Mouse (Mus musculus): ENCODE data around the gene Tmem265.
A peak's percentile ranks its signal among the peaks of the same experiment; 100 is the strongest.

Gene Tmem265

DNA sequence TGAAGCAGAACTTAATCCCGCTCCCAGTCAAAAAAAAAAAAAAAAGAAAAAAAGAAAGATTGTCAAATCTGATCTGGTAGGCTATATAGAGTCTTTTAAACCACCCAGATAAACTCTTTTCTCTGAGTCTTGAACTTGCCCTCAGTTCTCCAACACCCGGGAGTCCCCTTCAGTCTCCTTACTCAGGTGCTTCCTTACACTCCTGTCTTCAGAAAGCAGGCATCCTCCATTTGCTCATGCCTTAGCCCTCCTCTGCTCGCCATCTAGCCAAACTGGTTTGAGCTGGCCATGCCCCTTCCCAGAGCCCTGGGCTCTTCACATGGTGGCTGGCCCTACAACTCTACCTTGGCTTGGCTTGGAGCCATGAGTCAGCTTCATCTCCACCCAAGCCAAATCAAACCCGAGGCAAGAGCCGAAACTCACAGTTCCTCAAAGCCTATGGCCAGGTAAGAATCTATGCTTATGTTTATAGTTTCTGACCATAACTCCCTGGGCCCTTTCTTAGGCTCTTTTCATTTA is at the start of gene Tmem265:
Gene Tmem265, plus strand, starts transcription at position 51 of the 519 bp plus-strand sequence.
- DNase-seq (ENCODE audit: low spot score): no peak

- DNase-seq (ENCODE audit: low spot score): peak; percentile 97
Measured at GRCm38 (mm10) chr7:127511808-127512230, 49.4 kb upstream of the Tmem265 start, which contains the start of gene Srcap. Gene Srcap, plus strand, starts transcription at chr7:127511983.

DNA sequence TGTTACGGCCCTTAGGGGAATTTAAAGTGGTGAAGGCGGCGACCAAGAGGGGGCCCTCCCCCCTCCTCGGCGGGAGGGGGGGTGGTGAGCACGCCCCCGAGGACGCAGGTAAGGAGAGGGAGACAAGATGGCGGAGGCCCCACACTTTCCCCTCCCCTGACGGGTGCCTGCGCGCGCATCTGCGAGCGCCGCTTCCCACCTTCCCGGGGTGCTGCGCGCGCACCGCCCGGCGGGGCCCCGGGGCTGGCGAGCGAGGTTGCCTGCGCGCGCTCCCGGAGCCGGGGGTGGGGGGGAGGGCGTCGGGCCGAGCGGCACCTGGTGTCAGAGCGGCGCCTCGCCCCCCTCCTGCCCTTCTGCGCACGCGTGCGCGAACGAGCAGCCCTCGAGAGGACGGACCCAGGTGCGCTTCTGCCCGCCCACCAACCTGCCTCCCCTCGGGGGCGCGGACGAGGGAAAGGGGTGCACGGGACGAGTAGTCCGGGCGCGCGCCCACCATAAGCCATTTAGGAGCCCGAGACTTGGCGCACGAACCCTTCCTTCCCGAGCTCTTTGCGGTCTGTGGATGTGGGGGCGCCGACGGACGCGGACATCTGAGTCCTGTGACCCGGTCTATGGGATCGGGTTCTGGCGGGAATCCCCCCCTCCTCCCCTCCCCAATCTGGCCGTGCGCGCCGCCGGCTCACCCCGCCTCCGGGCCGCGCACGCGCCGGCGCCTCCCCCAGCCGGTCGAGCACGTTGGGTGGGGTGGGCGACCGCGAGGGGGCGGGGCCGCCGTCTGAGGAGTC is 48.8 kb upstream of the Tmem265 start:
- peak; percentile 94 for DNase-seq (ENCODE audit: low spot score)

GRCm38 (mm10) chr7:127513016-127513390 is 48.2 kb upstream of the Tmem265 start:
- no peak for DNase-seq (ENCODE audit: low spot score)

- no peak for DNase-seq (ENCODE audit: low spot score)
Measured at GRCm38 (mm10) chr7:127513781-127514180, 47.4 kb upstream of the Tmem265 start.

DNA sequence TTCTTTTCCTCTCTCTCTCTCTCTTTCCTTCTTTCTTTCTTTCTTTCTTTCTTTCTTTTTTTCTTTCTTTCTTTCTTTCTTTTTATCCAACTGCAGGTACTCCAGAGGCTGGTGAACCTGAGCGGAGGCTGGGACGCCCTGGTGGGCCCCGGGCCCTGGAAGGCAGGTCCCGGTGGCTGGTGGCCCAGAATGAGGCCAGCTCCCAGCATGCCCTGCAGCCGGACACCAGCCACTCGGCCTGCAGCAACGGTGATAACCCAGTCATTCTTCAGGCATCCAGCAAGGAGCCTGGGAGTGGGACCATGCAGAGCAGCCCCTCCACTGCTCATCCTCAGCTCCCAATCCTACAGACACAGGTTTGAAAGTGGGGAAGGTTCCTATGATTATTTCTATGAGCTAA is 45.3 kb upstream of the Tmem265 start:
- DNase-seq (ENCODE audit: low spot score): no peak

GRCm38 (mm10) chr7:127516344-127516743 is 44.8 kb upstream of the Tmem265 start:
- no peak for DNase-seq (ENCODE audit: low spot score)

DNA sequence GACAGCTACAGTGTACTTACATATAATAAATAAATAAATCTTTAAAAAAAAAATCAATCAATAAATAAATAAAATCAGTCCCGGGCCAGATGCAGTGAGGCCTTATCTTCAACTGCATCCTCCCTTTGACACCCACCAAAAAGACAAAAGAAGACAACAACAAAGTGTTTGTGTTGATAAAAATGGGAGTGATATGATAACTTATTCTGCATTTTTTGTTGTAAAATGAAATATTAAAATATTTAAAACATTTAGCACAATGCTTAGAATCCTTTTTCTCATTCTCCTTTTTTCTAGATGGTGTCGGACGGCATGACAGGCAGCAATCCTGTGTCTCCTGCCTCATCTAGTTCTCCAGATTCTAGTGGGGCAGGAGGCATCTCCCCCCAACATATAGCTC is 41.9 kb upstream of the Tmem265 start, which contains the start of gene Gm42715:
Gene Gm42715, plus strand, starts transcription at position 301 of the 400 bp plus-strand sequence.
- DNase-seq (ENCODE audit: low spot score): no peak

- no peak for DNase-seq (ENCODE audit: low spot score)
Measured at GRCm38 (mm10) chr7:127541671-127542070, 19.5 kb upstream of the Tmem265 start.

GRCm38 (mm10) chr7:127549116-127549835 is 11.9 kb upstream of the Tmem265 start:
- no peak for DNase-seq (ENCODE audit: low spot score)

- no peak for DNase-seq (ENCODE audit: low spot score)
Measured at GRCm38 (mm10) chr7:127551558-127551957, 9.6 kb upstream of the Tmem265 start.

- DNase-seq (ENCODE audit: low spot score): no peak
Measured at GRCm38 (mm10) chr7:127560580-127560979, 610 bp upstream of the Tmem265 start.

DNA sequence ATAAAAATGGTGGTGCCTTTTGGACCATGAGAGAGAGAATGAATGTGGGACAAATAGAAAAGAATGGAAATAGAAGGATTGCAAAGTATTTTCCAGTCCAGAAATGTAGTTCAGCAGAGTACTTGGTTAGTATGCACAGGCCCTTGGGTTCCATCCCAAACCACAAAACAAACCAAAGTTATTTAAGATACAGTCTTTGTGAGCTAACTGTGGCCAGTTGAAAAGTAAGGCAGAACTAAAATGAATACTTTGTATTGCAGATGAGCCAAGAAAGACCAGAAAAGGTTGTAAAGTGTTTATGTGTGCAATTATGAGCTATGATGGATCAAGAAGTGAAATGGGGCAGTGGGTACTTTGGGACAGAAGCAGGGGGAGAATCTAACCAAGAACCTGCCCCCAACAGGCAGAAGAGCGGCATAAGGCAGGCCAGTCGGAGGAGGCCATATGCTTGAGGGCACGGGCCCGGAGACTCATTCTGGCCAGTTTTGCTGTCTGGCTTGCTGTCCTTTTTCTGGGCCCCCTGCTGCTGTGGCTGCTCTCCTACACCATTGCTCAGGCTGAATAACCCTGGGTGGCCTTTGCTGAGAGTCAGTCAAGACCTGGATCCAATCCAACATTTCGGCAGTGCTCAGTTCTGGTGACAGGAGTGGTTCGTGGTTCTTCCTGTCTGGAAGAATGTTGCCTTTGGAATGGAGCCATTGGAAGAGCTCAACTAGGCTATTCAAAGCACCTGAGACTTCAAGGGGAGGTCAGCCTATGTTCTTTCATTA is 3.4 kb downstream of the Tmem265 start:
- DNase-seq (ENCODE audit: low spot score): no peak

DNA sequence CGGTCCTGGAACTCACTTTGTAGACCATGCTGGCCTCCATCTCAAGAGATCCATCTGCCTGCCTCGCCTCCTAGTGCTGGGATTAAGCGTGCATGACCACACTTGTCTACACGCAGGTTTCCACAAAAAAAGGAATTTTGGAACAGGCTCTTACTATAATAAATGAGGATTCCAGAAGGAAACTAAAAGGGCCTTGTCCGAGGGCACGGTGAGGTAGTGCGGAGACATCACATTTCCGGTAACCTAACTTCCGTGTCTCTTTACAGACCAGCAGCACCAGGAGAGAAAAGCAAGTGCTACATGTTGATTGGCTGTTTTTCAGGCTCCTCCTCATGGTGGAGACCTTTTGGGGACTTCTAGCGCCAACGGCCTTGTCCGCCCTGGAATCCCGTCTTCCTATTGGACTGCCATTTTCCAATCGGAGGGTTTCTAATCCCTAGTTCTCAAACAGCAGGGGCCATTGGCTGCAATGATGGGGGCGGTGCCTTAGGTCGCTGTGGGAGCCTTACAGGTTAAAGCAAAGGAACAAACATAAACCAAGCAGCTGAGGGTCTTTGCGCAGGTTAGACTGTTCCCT is 11.8 kb downstream of the Tmem265 start, which contains the start of gene Phkg2:
Gene Phkg2, plus strand, starts transcription at position 446 of the 577 bp plus-strand sequence.
- DNase-seq (ENCODE audit: low spot score): peak; percentile 95

- no peak for DNase-seq (ENCODE audit: low spot score)
Measured at GRCm38 (mm10) chr7:127573503-127574008, 12.4 kb downstream of the Tmem265 start.

GRCm38 (mm10) chr7:127574115-127574514 is 12.9 kb downstream of the Tmem265 start:
- DNase-seq (ENCODE audit: low spot score): no peak

DNA sequence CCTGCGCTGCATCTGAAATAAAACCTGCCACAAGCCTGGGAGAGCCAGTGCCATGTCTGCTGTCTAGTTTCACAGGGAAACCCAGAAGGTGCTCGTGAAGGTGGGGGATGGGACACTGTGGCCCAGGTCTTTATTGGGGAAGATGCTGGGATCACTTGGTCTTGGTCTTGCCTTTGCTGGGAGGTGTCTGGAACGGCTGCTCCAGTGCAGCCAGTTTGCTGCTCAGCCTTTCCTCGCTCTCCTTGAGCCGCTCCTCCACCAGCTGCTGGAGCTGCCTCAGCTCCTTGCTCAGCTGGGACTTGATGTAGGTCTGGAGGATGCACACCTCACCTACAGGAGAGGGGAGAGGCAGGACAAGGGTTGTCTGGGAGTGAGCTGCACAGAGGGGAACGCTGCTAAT is 22.1 kb downstream of the Tmem265 start:
- DNase-seq (ENCODE audit: low spot score): no peak

DNA sequence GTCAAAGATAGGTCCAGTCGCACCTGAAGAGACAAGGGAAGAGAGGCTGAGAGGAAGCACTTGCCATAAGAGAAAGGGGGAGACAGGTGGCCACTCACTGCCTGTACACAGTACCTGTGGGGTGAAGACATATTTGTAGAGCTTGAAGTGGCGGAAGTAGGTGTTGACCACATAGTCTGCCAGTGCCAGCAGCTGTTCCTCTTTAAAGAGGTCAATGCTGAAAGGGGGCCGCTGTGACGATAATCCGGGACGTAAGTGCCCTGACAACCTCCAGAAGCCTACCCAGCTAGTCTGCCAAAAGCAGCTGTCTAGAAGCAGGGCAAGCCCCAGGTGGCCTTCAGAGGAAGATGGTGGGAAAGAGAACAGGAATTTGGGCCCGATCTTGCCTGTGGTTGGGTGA is 23.8 kb downstream of the Tmem265 start:
- DNase-seq (ENCODE audit: low spot score): no peak

DNA sequence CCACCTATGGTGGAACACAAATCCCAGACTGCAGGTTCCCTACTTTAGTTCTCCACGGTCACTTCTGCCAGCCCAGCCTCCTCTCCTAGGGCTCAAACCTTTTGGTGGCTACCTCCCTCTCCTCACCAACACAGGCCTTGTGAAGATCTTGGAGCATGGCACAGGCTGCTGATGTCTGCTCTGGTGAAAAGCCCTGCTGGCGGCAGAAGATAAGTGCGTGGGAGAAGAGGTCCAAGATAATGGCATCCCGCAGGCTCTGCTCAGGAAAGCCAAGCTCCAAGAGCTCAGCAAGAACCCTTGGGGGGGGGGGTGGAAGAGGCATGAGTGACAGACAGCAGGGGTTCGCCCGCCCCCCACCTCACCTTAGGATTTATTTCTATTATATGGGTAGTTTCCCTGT is 25.0 kb downstream of the Tmem265 start:
- no peak for DNase-seq (ENCODE audit: low spot score)

DNA sequence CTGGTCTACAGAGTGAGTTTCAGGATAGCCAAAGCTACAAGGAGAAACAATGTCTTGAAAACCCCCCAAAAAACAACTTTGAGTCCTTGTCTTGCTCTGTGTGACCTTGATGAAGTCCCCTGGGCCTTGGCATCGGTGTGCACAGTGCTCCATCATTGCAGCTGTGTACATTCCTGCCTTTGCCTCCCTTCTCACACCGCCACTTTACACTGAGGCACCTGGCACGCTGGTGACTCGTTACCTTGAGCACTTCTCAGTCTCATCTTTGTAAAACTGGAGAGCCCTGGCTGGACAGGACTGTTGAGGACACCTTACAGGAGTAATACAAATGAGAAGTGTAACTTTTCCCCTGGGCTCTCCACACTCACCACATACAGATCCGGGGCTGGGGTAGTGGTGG is 26.0 kb downstream of the Tmem265 start:
- DNase-seq (ENCODE audit: low spot score): no peak

Data from yolk sac, embryonic 10.5 days (tissue).